Mouse (Mus musculus) kidney, adult 2 months (tissue): ENCODE results near the gene Btg2.

Source experiments
- CTCF ChIP-seq: fragments of 200-500 bp; conservative IDR thresholded peaks from 2 replicates; pipeline ENCODE4 v1.5.1; 2011; ENCODE audit warnings: low read depth, mild to moderate bottlenecking, control low read depth, low read length, moderate library complexity, mixed read lengths; ENCODE audit not compliant: insufficient read depth, insufficient read length
- POLR2A ChIP-seq: fragments of 200-500 bp; IDR thresholded peaks from one replicate; pipeline ENCODE4 v1.6.1; 2011; ENCODE audit warnings: low read depth, low read length, control low read depth

GRCm38 (mm10) chr1:134060849-134061569 is 17.9 kb downstream of the Btg2 start:
- TF ChIP-seq POLR2A: peak; percentile 75
- 0 out of 2 replicates have a peak, but pooled peaks have one; percentile 19 for TF ChIP-seq CTCF
